Mouse (Mus musculus): Measurements from ENCODE around the gene Sppl3. TPM values are rescaled to one million over a fixed set of nuclear protein-coding genes. Genes with fewer than 3 reads are reported as not detected.
A peak's percentile ranks its signal among the peaks of the same experiment; 100 is the strongest.

Sppl3 gene
- polyA plus RNA-seq (2012; rRNA removed), result 88.6 and 93.9 TPM in 2 replicates

- TF ChIP-seq POLR2A (IDR thresholded peaks at IDR 0.05; ENCODE audit: control insufficient read depth, low read depth, low read length) (peak; percentile 67), CTCF (IDR thresholded peaks at IDR 0.05; ENCODE audit: control insufficient read depth, insufficient read depth, insufficient replicate concordance, low read depth, low read length) (0 out of 2 replicates have a peak, but pooled peaks have one; percentile 5)
- Histone ChIP-seq H3K27me3 (ENCODE audit: control insufficient read depth, insufficient read depth, low read length) (no peaks in the 10 kb centered on the region), H3K4me1 (ENCODE audit: control insufficient read depth, insufficient read depth, low read length) (peaks cover 30% of the 10 kb centered on the region), H3K4me3 (ENCODE audit: control insufficient read depth, low read depth, low read length) (peak within 1 kb of the TSS; percentile 93), H3K36me3 (ENCODE audit: control insufficient read depth, insufficient read depth, low read length) (no peaks in the 10 kb centered on the region), H3K27ac (ENCODE audit: control insufficient read depth, insufficient read depth, low read depth, low read length) (peak within 1 kb of the TSS; percentile 90)
Measured at GRCm38 (mm10) chr5:115010577-115011216, at the start of gene Sppl3. Gene Sppl3 (plus strand): TSS chr5:115011137.

GRCm38 (mm10) chr5:114961590-114962360 is 49.2 kb upstream of the Sppl3 start:
- Histone ChIP-seq H3K4me1 (ENCODE audit: control insufficient read depth, insufficient read depth, low read length) (no peaks in the 10 kb centered on the region), H3K36me3 (ENCODE audit: control insufficient read depth, insufficient read depth, low read length) (no peaks in the 10 kb centered on the region), H3K27me3 (ENCODE audit: control insufficient read depth, insufficient read depth, low read length) (no peaks in the 10 kb centered on the region), H3K27ac (ENCODE audit: control insufficient read depth, insufficient read depth, low read depth, low read length) (no peak overlapping the region), H3K4me3 (ENCODE audit: control insufficient read depth, low read depth, low read length) (no peak overlapping the region)
- no peak for TF ChIP-seq CTCF (IDR thresholded peaks at IDR 0.05; ENCODE audit: control insufficient read depth, insufficient read depth, insufficient replicate concordance, low read depth, low read length)
- TF ChIP-seq POLR2A (IDR thresholded peaks at IDR 0.05; ENCODE audit: control insufficient read depth, low read depth, low read length), result no peak

GRCm38 (mm10) chr5:114964315-114964966 is 46.5 kb upstream of the Sppl3 start:
- Histone ChIP-seq H3K4me3 (ENCODE audit: control insufficient read depth, low read depth, low read length) (no peak overlapping the region), H3K36me3 (ENCODE audit: control insufficient read depth, insufficient read depth, low read length) (no peaks in the 10 kb centered on the region), H3K4me1 (ENCODE audit: control insufficient read depth, insufficient read depth, low read length) (no peaks in the 10 kb centered on the region), H3K27me3 (ENCODE audit: control insufficient read depth, insufficient read depth, low read length) (no peaks in the 10 kb centered on the region), H3K27ac (ENCODE audit: control insufficient read depth, insufficient read depth, low read depth, low read length) (no peak overlapping the region)
- no peak for TF ChIP-seq POLR2A (IDR thresholded peaks at IDR 0.05; ENCODE audit: control insufficient read depth, low read depth, low read length)
- TF ChIP-seq CTCF (IDR thresholded peaks at IDR 0.05; ENCODE audit: control insufficient read depth, insufficient read depth, insufficient replicate concordance, low read depth, low read length), result no peak

GRCm38 (mm10) chr5:114964967-114965898 is 45.7 kb upstream of the Sppl3 start:
- no peak for TF ChIP-seq CTCF (IDR thresholded peaks at IDR 0.05; ENCODE audit: control insufficient read depth, insufficient read depth, insufficient replicate concordance, low read depth, low read length)
- no peak for TF ChIP-seq POLR2A (IDR thresholded peaks at IDR 0.05; ENCODE audit: control insufficient read depth, low read depth, low read length)
- Histone ChIP-seq H3K27me3 (ENCODE audit: control insufficient read depth, insufficient read depth, low read length) (no peaks in the 10 kb centered on the region), H3K4me3 (ENCODE audit: control insufficient read depth, low read depth, low read length) (no peak overlapping the region), H3K4me1 (ENCODE audit: control insufficient read depth, insufficient read depth, low read length) (no peaks in the 10 kb centered on the region), H3K36me3 (ENCODE audit: control insufficient read depth, insufficient read depth, low read length) (no peaks in the 10 kb centered on the region), H3K27ac (ENCODE audit: control insufficient read depth, insufficient read depth, low read depth, low read length) (no peak overlapping the region)

GRCm38 (mm10) chr5:114967523-114968268 is 43.2 kb upstream of the Sppl3 start:
- no peaks in the 10 kb centered on the region for H3K36me3 ChIP-seq (ENCODE audit: control insufficient read depth, insufficient read depth, low read length)
- no peaks in the 10 kb centered on the region for H3K27me3 ChIP-seq (ENCODE audit: control insufficient read depth, insufficient read depth, low read length)
- TF ChIP-seq CTCF (IDR thresholded peaks at IDR 0.05; ENCODE audit: control insufficient read depth, insufficient read depth, insufficient replicate concordance, low read depth, low read length) (no peak), POLR2A (IDR thresholded peaks at IDR 0.05; ENCODE audit: control insufficient read depth, low read depth, low read length) (no peak)
- no peaks in the 10 kb centered on the region for H3K4me1 ChIP-seq (ENCODE audit: control insufficient read depth, insufficient read depth, low read length)
- no peak overlapping the region for H3K27ac ChIP-seq (ENCODE audit: control insufficient read depth, insufficient read depth, low read depth, low read length)
- H3K4me3 ChIP-seq (ENCODE audit: control insufficient read depth, low read depth, low read length), result no peak overlapping the region

GRCm38 (mm10) chr5:114968651-114969050 is 42.3 kb upstream of the Sppl3 start:
- Histone ChIP-seq H3K4me3 (ENCODE audit: control insufficient read depth, low read depth, low read length) (no peak overlapping the region), H3K27ac (ENCODE audit: control insufficient read depth, insufficient read depth, low read depth, low read length) (no peak overlapping the region), H3K36me3 (ENCODE audit: control insufficient read depth, insufficient read depth, low read length) (no peaks in the 10 kb centered on the region), H3K4me1 (ENCODE audit: control insufficient read depth, insufficient read depth, low read length) (no peaks in the 10 kb centered on the region), H3K27me3 (ENCODE audit: control insufficient read depth, insufficient read depth, low read length) (no peaks in the 10 kb centered on the region)
- TF ChIP-seq CTCF (IDR thresholded peaks at IDR 0.05; ENCODE audit: control insufficient read depth, insufficient read depth, insufficient replicate concordance, low read depth, low read length) (no peak), POLR2A (IDR thresholded peaks at IDR 0.05; ENCODE audit: control insufficient read depth, low read depth, low read length) (no peak)
